Mouse (Mus musculus): ENCODE measurements around the gene Gtpbp1. TPM values are rescaled to one million over a fixed set of nuclear protein-coding genes. Genes with fewer than 3 reads are reported as not detected.

The Gtpbp1 gene
- polyA plus RNA-seq, 1 experiment from 2014 or later = 26.2 TPM

DNA sequence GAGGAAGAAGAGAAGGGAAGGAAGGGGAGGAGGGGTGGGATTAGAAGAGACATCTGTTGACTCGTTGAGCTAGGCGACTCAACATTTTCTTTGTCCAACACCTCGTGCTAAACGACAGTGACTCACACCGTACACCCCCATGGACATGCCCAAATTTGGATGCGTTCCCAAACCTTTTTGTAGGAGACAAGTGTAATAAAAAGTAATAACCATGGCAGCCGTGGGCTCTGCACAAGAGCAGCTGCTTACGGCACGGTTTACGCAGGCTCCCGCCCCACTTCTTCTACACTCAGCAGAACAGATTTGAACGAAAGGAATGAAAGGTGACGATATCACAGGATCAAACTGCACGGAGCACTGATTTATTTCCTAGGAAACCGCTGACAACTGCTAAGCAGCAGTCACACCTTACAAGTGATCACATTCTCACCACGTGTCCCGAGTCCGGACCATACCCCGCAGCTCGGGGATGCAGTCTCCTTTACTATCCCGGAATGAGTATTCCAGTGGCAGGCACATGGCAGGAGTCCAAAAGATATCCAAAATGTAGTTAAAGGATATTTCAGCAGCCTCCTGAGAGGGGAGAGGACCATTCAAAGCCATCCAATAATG is 80.1 kb downstream of the Gtpbp1 start:
- ATAC-seq (ENCODE audit: low read depth) = no peak
- Histone ChIP-seq H3K9ac (ENCODE audit: low read depth, low read length) (no peak overlapping the region), H3K4me1 (ENCODE audit: control insufficient read depth, low read depth, low read length) (peaks cover 9% of the 10 kb centered on the region), H3K4me3 (ENCODE audit: low read depth, low read length) (no peak overlapping the region), H3K27ac (ENCODE audit: low read length) (no peak overlapping the region), H3K4me2 (ENCODE audit: low read depth, low read length) (no peak overlapping the region), H3K36me3 (ENCODE audit: control insufficient read depth, insufficient read depth) (no peaks in the 10 kb centered on the region), H3K27me3 (ENCODE audit: control insufficient read depth, insufficient read depth, low read depth, low read length) (no peaks in the 10 kb centered on the region), H3K9me3 (replicated peaks; ENCODE audit: control insufficient read depth, low read length) (no peaks in the 10 kb centered on the region)
- 72% methylated on average over 21 of the region's 21 CpGs for WGBS (ENCODE audit: insufficient replicate concordance)

Other genes starting within 250 kb of the Gtpbp1 start
- gene Csnk1e, start 235.3 kb upstream of the Gtpbp1 start, polyA plus RNA-seq (2015; fragmentation: Nextera tagmentation; extraction: Ambion mirVana) = 4.2 and 4.8 TPM in 2 replicates
- gene Kcnj4, start 185.6 kb upstream of the Gtpbp1 start, polyA plus RNA-seq (2015; fragmentation: Nextera tagmentation; extraction: Ambion mirVana) = not detected in 2 replicates
- 5.0 and 5.2 TPM in 2 replicates for gene Kdelr3, start 174.4 kb upstream of the Gtpbp1 start, polyA plus RNA-seq (2015; fragmentation: Nextera tagmentation; extraction: Ambion mirVana)
- gene Ddx17, start 144.1 kb upstream of the Gtpbp1 start, polyA plus RNA-seq (2015; fragmentation: Nextera tagmentation; extraction: Ambion mirVana) = 11.3 TPM in 2 replicates
- gene Dmc1, start 85.7 kb upstream of the Gtpbp1 start, polyA plus RNA-seq (2015; fragmentation: Nextera tagmentation; extraction: Ambion mirVana) = 0.25 and 0.26 TPM in 2 replicates
- gene Fam227a, start 31.9 kb upstream of the Gtpbp1 start, polyA plus RNA-seq (2015; fragmentation: Nextera tagmentation; extraction: Ambion mirVana) = 0.14 and 0.15 TPM in 2 replicates
- gene Cby1, start 31.6 kb upstream of the Gtpbp1 start, polyA plus RNA-seq (2015; fragmentation: Nextera tagmentation; extraction: Ambion mirVana) = 10.2 and 11.8 TPM in 2 replicates
- gene Tomm22, start 20.0 kb upstream of the Gtpbp1 start, polyA plus RNA-seq (2015; fragmentation: Nextera tagmentation; extraction: Ambion mirVana) = 116 and 125 TPM in 2 replicates
- gene Josd1, start 2.9 kb upstream of the Gtpbp1 start, polyA plus RNA-seq (2015; fragmentation: Nextera tagmentation; extraction: Ambion mirVana) = 19.2 and 21.6 TPM in 2 replicates
- 3.0 and 3.1 TPM in 2 replicates for gene Sun2, start 51.7 kb downstream of the Gtpbp1 start, polyA plus RNA-seq (2015; fragmentation: Nextera tagmentation; extraction: Ambion mirVana)
- gene Dnal4, start 87.0 kb downstream of the Gtpbp1 start, polyA plus RNA-seq (2015; fragmentation: Nextera tagmentation; extraction: Ambion mirVana) = 7.2 and 8.3 TPM in 2 replicates
- gene Nptxr, start 113.9 kb downstream of the Gtpbp1 start, polyA plus RNA-seq (2015; fragmentation: Nextera tagmentation; extraction: Ambion mirVana) = 0.07 and 0.14 TPM in 2 replicates
- gene Npcd, start 143.4 kb downstream of the Gtpbp1 start, polyA plus RNA-seq (2015; fragmentation: Nextera tagmentation; extraction: Ambion mirVana) = not detected in 2 replicates
- 5.8 and 6.3 TPM in 2 replicates for gene Cbx6, start 143.8 kb downstream of the Gtpbp1 start, polyA plus RNA-seq (2015; fragmentation: Nextera tagmentation; extraction: Ambion mirVana)
- gene Apobec3, start 200.8 kb downstream of the Gtpbp1 start, polyA plus RNA-seq (2015; fragmentation: Nextera tagmentation; extraction: Ambion mirVana) = 33.1 and 35.2 TPM in 2 replicates